Mouse (Mus musculus) kidney, embryonic 14.5 days (tissue): ENCODE measurements at regions not wholly inside any gene's neighbourhood (a gene's known extent, or its start where the extent isn't known, plus 50 kb on each side); places are given as distances from the start of the nearest gene placed in this dataset.

ENCODE experiments used
- ATAC-seq: fragments of 200-750 bp; cut with Nextera tagmentation; 2 replicates; pipeline ENCODE4 v1.8.0; 2017; ENCODE audit warnings: moderate number of reproducible peaks, mild to moderate bottlenecking, moderate TSS enrichment, moderate library complexity; ENCODE audit not compliant: low FRiP score, low TSS enrichment
- H3K27ac ChIP-seq: fragments of 300-500 bp; sonication (generic); 2 replicates; pipeline ENCODE4 v1.5.1; 2014; ENCODE audit warnings: low read depth, mild to moderate bottlenecking, low read length, moderate library complexity, mixed read lengths
- H3K27me3 ChIP-seq: fragments of 300-500 bp; sonication (generic); 2 replicates; pipeline ENCODE4 v1.6.1; 2014; ENCODE audit warnings: mild to moderate bottlenecking, low read length; ENCODE audit not compliant: control insufficient read depth, insufficient read depth
- H3K36me3 ChIP-seq: fragments of 300-500 bp; sonication (generic); 2 replicates; pipeline ENCODE4 v1.6.1; 2014; ENCODE audit warnings: low read length, mixed read lengths; ENCODE audit not compliant: control insufficient read depth, insufficient read depth
- H3K4me1 ChIP-seq: fragments of 300-500 bp; sonication (generic); 2 replicates; pipeline ENCODE4 v1.6.1; 2014; ENCODE audit warnings: low read length, mixed read lengths; ENCODE audit not compliant: control insufficient read depth, insufficient read depth
- H3K4me2 ChIP-seq: fragments of 300-500 bp; sonication (generic); replicated peaks from 2 replicates; pipeline ENCODE4 v1.6.1; 2014; ENCODE audit warnings: low read depth, mild to moderate bottlenecking, low read length
- H3K4me3 ChIP-seq: fragments of 300-500 bp; sonication (generic); 2 replicates; pipeline ENCODE4 v1.5.1; 2014; ENCODE audit warnings: mild to moderate bottlenecking, low read length
- H3K9ac ChIP-seq: fragments of 300-500 bp; sonication (generic); 2 replicates; pipeline ENCODE4 v1.6.1; 2014; ENCODE audit warnings: low read depth, mild to moderate bottlenecking, low read length, moderate library complexity
- H3K9me3 ChIP-seq: fragments of 300-500 bp; sonication (generic); 2 replicates; pipeline ENCODE4 v1.6.1; 2016; ENCODE audit warnings: low read length; ENCODE audit not compliant: control insufficient read depth
- WGBS: fragments of 180-500 bp; shearing (Covaris S2); extraction: QIAGEN DNeasy Blood & Tissue Kit; methylation state at CpG from one replicate; pipeline ENCODE4 v1.1.7; 2014; 5-methylcytosine and 5-hydroxymethylcytosine counted together

DNA sequence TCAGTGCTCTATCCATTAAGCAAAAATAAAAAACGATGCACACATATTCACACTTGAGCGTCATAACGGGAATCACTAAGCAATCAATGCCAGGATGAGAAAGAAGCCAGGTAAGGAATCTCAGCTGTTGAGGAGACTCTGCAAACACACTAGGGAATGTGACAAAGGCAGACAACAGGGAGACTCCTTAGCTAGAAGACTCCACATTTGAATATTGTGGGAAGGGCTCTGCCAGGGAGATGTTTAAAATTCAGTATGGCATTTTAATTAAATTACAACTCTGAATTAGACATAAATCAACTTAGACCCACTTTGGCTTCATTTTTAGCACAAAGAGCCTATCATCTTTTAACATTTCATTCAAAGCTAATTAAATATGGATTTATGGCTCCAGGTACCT lies 327.9 kb downstream of the Klf6 start:
- WGBS: 89% methylated on average over 3 of the region's 3 CpGs
- ATAC-seq: no peak
- Histone ChIP-seq H3K9me3 (no peaks in the 10 kb centered on the region), H3K4me1 (no peaks in the 10 kb centered on the region), H3K4me3 (no peak overlapping the region), H3K4me2 (no peak overlapping the region), H3K27me3 (no peaks in the 10 kb centered on the region), H3K36me3 (no peaks in the 10 kb centered on the region), H3K9ac (no peak overlapping the region), H3K27ac (no peak overlapping the region)

DNA sequence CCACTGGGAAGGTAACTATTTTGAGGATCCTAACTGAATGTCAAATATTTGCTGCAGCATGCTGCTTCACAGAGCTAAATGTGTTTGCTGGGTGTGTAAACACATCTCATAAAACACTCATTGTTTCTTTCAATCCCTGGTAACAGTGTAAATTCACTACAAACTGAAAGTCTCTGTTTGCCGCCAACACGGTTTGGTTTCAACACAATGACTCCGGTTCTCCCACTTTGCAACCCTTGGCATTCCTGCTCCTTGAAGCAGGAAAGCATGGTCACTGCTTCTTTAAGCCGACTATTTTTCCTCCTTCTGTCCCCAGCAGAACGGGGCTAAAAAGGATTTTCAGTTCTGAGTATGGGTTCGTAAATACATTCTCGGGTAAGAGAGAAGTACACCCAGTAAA lies 328.3 kb downstream of the Klf6 start:
- no peaks in the 10 kb centered on the region for H3K9me3 ChIP-seq
- H3K4me2 ChIP-seq: no peak overlapping the region
- no peaks in the 10 kb centered on the region for H3K4me1 ChIP-seq
- no peaks in the 10 kb centered on the region for H3K36me3 ChIP-seq
- no peaks in the 10 kb centered on the region for H3K27me3 ChIP-seq
- H3K4me3 ChIP-seq: no peak overlapping the region
- WGBS: 62% methylated on average over 7 of the region's 7 CpGs
- no peak overlapping the region for H3K27ac ChIP-seq
- no peak for ATAC-seq
- no peak overlapping the region for H3K9ac ChIP-seq

DNA sequence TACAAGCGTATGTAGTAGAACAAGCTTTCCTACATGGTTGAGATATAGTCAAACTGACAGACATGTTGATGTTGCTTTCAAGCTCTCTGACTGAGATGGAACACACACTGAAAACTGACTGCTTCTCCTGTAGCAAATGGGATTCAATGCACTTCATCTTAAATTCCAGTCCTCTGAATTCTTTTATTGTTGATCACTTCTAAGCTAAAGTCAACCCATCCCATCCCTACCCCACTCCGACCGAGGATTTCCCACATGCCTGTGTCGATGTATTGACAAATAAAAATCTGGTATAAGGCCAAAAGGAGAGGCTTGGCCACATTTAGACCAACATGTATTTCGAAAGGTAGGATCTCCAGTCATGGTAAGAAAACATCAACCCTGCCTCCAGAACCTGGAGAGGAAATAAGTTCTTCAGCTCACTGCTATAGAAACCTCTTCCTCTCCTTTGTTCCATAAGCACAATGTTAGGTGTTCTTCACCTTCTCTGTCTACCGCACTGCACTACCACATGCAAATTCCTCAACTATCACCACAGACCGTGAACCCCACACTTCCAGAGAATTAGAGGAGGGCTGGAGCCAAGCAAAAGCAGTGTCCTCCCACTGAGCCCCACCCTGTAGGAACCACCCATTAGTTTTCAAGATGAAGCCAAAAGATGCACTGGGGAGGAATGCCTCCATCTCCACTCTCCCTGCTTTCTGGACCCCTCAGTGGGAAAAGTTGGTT lies 330.1 kb downstream of the Klf6 start:
- H3K4me2 ChIP-seq: no peak overlapping the region
- H3K4me1 ChIP-seq: no peaks in the 10 kb centered on the region
- H3K9ac ChIP-seq: no peak overlapping the region
- H3K36me3 ChIP-seq: no peaks in the 10 kb centered on the region
- no peak overlapping the region for H3K27ac ChIP-seq
- no peaks in the 10 kb centered on the region for H3K27me3 ChIP-seq
- no peak for ATAC-seq
- H3K4me3 ChIP-seq: no peak overlapping the region
- 91% methylated on average over 7 of the region's 7 CpGs for WGBS
- no peaks in the 10 kb centered on the region for H3K9me3 ChIP-seq

DNA sequence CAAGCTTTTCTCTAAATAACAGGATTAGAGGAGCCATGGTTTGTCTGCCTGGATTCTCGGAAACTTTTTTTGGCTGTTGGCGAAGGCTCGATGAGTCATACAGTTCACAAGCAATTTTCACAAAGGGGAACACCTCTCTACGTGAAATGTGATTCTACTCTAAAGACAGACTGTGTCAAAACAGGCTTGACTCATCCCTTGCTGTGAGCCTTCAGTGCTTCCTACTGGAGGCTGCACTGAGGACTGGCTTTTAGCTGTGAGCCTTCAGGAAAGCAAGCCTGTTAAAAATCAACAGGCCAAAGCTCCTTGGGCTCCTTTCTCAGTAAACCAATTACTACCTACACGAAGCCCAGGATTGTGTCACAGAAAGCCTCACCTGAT lies 330.6 kb downstream of the Klf6 start:
- no peak overlapping the region for H3K27ac ChIP-seq
- no peaks in the 10 kb centered on the region for H3K36me3 ChIP-seq
- H3K4me1 ChIP-seq: no peaks in the 10 kb centered on the region
- no peaks in the 10 kb centered on the region for H3K27me3 ChIP-seq
- H3K9ac ChIP-seq: no peak overlapping the region
- no peak overlapping the region for H3K4me3 ChIP-seq
- peak; percentile 57; the same call in 1 of the 2 replicates for ATAC-seq
- H3K9me3 ChIP-seq: no peaks in the 10 kb centered on the region
- WGBS: 70% methylated on average over 5 of the region's 5 CpGs
- H3K4me2 ChIP-seq: no peak overlapping the region

DNA sequence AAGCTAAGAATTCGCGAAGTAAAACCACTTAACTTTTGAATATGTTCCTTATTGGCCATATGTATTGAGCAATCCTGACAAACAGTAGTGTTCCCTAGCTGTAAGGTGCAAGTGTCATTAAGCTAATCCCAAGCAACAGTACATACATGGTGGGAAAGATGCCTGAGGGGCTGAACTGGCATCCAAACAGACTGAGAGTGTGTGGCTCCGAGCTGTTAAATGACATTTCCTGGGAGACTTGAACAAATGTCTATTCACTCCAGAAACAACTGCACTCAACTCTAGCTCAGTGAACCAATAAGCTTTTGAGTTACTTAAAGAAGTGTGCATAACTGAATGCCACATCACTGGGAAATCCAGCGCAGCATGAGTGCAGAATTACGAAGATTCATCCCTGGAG lies 335.4 kb downstream of the Klf6 start:
- no peaks in the 10 kb centered on the region for H3K27me3 ChIP-seq
- H3K9ac ChIP-seq: no peak overlapping the region
- WGBS: 86% methylated on average over 5 of the region's 5 CpGs
- H3K4me1 ChIP-seq: no peaks in the 10 kb centered on the region
- H3K9me3 ChIP-seq: no peaks in the 10 kb centered on the region
- no peak overlapping the region for H3K4me2 ChIP-seq
- H3K27ac ChIP-seq: no peak overlapping the region
- no peak overlapping the region for H3K4me3 ChIP-seq
- ATAC-seq: no peak
- no peaks in the 10 kb centered on the region for H3K36me3 ChIP-seq

DNA sequence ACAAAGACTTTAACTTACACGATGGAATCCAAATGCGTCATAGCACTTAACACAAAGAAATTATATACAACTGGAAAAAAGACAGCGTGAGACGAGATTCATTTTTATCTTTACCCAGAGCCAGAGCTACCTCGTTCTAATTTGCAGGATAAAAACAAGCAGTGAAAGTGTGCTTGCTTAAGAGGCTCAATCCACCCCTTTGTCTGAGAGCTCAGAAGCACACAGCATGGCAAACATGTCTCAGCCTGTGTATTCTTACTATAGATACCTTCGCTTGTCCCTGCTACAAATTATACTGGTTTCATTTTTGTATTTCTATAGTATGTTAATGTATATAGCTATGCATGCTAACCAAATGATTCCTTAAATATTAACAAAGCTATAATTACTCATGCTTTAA lies 337.8 kb downstream of the Klf6 start:
- H3K4me1 ChIP-seq: no peaks in the 10 kb centered on the region
- no peaks in the 10 kb centered on the region for H3K36me3 ChIP-seq
- H3K4me3 ChIP-seq: no peak overlapping the region
- no peak overlapping the region for H3K27ac ChIP-seq
- H3K9ac ChIP-seq: no peak overlapping the region
- WGBS: 90% methylated on average over 6 of the region's 6 CpGs
- ATAC-seq: no peak
- no peaks in the 10 kb centered on the region for H3K27me3 ChIP-seq
- no peaks in the 10 kb centered on the region for H3K9me3 ChIP-seq
- no peak overlapping the region for H3K4me2 ChIP-seq

DNA sequence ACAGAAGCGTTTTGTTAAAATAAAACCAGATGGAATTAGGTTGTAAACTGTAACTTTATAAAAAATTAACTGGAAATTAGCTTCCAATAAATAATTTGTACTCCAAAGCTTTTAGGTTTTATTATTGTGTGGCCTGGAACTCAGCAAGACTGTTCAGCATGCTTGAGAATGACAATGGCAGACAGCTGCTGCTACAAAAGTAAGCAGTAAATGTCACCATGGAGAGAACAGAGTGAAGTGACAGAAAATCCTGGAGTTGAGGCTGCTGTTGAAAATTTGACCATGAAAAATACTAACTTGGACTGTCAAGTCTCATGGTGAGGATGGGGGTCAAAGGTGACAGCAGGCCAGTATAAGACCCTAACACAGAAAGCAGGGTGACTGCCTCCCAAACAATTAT lies 340.2 kb downstream of the Klf6 start:
- Histone ChIP-seq H3K4me2 (no peak overlapping the region), H3K36me3 (no peaks in the 10 kb centered on the region), H3K9me3 (no peaks in the 10 kb centered on the region), H3K27ac (no peak overlapping the region), H3K27me3 (no peaks in the 10 kb centered on the region), H3K9ac (no peak overlapping the region), H3K4me3 (no peak overlapping the region), H3K4me1 (no peaks in the 10 kb centered on the region)
- ATAC-seq: no peak
- WGBS: 76% methylated on average over 1 of the region's 1 CpGs

DNA sequence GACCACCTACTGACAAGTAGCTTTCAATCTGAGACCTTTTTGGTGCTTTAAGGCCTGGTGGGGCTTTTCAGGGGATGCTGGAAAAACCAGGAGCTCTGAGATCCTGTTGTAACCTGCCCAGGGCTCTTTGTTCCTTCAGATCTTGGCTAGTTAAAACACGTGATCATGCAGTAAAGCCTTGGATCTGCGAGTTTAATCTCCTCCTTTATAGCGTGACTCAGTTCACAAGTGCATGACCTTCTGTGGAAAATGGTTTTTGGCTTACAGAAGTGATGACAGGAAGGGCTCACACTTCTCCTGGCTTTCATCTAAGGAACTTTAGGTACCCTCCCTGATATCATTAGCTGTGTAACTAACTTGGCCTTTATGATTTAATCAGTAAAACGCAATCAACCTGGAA lies 343.1 kb upstream of the Pitrm1 start:
- no peak overlapping the region for H3K9ac ChIP-seq
- H3K4me2 ChIP-seq: no peak overlapping the region
- WGBS: 65% methylated on average over 4 of the region's 4 CpGs
- no peaks in the 10 kb centered on the region for H3K9me3 ChIP-seq
- H3K4me1 ChIP-seq: no peaks in the 10 kb centered on the region
- no peaks in the 10 kb centered on the region for H3K36me3 ChIP-seq
- no peak overlapping the region for H3K4me3 ChIP-seq
- no peak overlapping the region for H3K27ac ChIP-seq
- H3K27me3 ChIP-seq: no peaks in the 10 kb centered on the region
- ATAC-seq: no peak

DNA sequence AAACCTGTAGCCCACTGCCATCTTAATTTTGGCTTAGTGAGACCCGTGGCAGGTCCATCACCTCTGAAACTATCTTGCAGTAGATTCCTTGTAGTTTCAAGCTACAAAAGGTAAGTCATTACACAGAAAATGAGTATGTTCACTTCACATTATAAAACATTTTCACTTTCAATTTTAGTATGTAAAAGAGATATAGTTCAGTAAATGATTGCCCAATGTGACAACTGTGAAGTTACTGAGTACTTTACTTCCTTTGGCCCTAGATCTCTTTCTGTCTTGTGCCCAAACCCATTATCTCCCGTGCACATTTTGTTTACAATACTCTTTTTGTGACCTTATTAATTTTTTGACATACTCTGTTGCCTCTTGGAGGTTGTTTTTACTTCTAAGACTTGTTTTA lies 335.4 kb upstream of the Pitrm1 start:
- Histone ChIP-seq H3K36me3 (no peaks in the 10 kb centered on the region), H3K27me3 (no peaks in the 10 kb centered on the region), H3K4me3 (no peak overlapping the region), H3K4me1 (no peaks in the 10 kb centered on the region), H3K9me3 (no peaks in the 10 kb centered on the region), H3K27ac (no peak overlapping the region), H3K4me2 (no peak overlapping the region), H3K9ac (no peak overlapping the region)
- no peak for ATAC-seq
- WGBS: 59% methylated on average over 2 of the region's 2 CpGs
